Mouse (Mus musculus): Measurements from ENCODE around the gene Inafm1. TPM values are rescaled to one million over a fixed set of nuclear protein-coding genes. Genes with fewer than 3 reads are reported as not detected.
"Not testable (repeated sequence)": the region's sequence is repeated elsewhere in the genome, so short reads cannot be mapped to it uniquely, and the experiment has no call there.

The Inafm1 gene
- polyA plus RNA-seq, 1 experiment from 2014 or later = 47.9 TPM

DNA sequence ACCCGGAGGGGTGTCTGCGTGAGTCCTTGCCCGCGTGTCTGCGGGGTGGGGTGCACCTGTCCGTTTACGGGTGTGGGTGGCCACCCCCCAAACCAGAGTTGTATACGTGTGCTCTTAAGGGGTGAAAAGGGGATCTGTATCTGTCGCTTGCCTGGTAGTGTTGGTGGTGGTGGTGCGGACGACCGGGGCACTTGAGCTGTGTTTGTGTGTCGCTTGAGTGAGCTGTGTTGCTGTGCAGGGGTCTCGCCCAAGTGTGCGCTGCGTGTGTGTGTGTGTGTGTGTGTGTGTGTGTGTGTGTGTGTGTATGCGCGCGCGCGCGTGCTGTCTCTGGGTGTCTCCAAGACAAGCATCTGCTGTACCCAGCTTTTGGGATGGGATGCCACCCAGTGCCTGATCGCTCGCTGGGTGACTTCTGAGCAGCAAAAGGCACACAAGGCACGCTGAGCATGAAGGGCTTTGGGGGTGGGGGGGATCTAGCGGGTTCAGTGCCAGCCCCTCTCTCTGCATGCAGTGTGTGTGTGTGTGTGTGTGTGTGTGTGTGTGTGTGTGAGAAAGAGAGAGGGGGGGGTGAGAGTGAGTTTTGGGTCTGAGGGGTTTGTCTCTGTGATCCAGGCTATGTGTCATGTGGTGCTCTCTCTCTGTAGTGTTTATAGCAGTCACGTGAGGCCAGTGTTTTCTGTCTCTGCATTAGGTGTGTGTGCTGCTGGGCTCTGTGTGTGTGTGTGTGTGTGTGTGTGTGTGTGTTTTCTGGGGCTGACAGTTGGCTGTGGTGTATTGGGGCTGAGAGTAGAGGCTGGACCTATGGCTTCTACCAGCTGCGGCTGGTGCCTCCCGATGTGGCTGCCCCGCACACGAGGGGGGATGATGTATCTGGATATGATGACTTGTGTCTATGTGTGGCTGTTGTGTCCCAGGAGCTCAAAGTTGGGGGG lies 37.4 kb upstream of the Inafm1 start:
- H3K9me3 ChIP-seq = no peaks in the 10 kb centered on the region
- H3K9ac ChIP-seq = peak overlapping the region; percentile 80
- ATAC-seq (replicated peaks) = peak; percentile 6
- H3K27ac ChIP-seq = peak overlapping the region; percentile 96
- H3K4me2 ChIP-seq = peak overlapping the region; percentile 99
- H3K27me3 ChIP-seq (replicated peaks) = no peaks in the 10 kb centered on the region
- no peaks in the 10 kb centered on the region for H3K36me3 ChIP-seq (replicated peaks)
- 1% methylated on average over 31 of the region's 31 CpGs for WGBS
- peak overlapping the region; percentile 76 for H3K4me3 ChIP-seq
- H3K4me1 ChIP-seq = peaks cover 57% of the 10 kb centered on the region

DNA sequence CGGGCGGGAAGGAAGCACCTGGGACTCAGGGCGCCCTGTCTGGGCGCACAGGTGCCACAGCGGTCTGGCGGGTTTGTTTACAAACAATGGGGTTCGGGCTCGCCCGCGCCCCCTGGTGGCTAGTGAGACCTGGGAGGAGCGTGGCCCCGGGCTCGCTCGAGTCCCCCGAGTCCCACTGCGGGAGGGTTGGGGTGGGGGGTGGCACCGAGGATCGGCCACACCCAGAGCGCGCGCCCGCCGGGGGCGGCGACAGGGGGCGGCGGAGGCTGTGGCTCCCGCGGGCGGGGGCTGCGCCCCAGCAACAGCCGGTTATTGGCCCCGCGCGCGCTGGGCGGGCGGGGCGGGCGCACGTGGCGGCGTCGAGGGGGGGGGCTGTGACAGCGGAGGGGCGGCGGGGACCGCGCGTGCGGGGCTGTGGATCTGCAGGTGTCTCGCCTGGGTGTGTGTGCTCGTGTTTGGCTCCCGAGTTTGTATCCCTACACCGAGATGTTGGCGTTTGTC lies 36.7 kb upstream of the Inafm1 start:
- Histone ChIP-seq H3K4me1 (peaks cover 57% of the 10 kb centered on the region), H3K9me3 (no peaks in the 10 kb centered on the region), H3K36me3 (replicated peaks) (no peaks in the 10 kb centered on the region), H3K4me2 (peak overlapping the region; percentile 99), H3K4me3 (peak overlapping the region; percentile 76), H3K9ac (peak overlapping the region; percentile 80), H3K27ac (peak overlapping the region; percentile 96), H3K27me3 (replicated peaks) (no peaks in the 10 kb centered on the region)
- peak; percentile 6; the same call in 1 of the 2 replicates for ATAC-seq (replicated peaks)
- WGBS = under 1% methylated on average over 36 of the region's 56 CpGs

DNA sequence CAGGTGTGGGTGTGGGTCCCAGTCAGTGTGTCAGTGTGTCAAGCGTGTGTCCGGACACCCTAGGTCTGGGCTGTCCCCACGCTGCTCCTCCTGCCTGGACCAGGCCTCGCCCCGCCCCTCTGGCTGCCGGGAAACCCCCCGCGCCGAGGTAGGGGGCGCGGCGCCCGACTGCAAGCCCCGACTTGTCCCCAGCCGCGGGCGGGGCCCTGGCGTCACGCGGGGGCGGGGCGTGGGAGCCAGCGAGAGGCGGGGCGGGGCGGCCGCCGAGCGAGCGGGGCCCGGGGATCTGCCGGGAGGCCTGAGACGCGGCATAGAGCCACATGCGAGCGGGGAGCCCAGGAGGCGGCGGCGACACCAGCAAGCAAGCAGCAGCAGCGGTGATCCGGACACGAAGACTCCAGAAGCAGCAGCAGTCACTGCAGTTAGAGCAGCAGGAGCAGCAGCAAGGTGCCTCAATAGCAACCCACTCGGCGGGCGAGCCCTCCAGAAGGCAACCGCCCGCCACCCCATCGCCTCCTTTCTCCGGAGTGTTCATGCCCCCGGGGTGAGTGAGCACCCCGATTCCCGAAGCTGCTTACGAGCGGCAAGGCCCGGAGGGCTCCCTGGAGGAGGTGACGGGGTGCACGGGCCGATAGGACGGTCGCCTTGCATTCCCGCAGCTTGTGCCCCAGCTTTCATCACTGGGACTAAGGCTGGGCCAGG lies 36.1 kb upstream of the Inafm1 start:
- under 1% methylated on average over 54 of the region's 61 CpGs for WGBS
- Histone ChIP-seq H3K4me2 (peak overlapping the region; percentile 99), H3K9me3 (no peaks in the 10 kb centered on the region), H3K36me3 (replicated peaks) (no peaks in the 10 kb centered on the region), H3K27ac (peak overlapping the region; percentile 96), H3K4me1 (peaks cover 56% of the 10 kb centered on the region), H3K4me3 (peak overlapping the region; percentile 76), H3K27me3 (replicated peaks) (no peaks in the 10 kb centered on the region), H3K9ac (peak overlapping the region; percentile 80)
- ATAC-seq (replicated peaks) = peak; percentile 15

DNA sequence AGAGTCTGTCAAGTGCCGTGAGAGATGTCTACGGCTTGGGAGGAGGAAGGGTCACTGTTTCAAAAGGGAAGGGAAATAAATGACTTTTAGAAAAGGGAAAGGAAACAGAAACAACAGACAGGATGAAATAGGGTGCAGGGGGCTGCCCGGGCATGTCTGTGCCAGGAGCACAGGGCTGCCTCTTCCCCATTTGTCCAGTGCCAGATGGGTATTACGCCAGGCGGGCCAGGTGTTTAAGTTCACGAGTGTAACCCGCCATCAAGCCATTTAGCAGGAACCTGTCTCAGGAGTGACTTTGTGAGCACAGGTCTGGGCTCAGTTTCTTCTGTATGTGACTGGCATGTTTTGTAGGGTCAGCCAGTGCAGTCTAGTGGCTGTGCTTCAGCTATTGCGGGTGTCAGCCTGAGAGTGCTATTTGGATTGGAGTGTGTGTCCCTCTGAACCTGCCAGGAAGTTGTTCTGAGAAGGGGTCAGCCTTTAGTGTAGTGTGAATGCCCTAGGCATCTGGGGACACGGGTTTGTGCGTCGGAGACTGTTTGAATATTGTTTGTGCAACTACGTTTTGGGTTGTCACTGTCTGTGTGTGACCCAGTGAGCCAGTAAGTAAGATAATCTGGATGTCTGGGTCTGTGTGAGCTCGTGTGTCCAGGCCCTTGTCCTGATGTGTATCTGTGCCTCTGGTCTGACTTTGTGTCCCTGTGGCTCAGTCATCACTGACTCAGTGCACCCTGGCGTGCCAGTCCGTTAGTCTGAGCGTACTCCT lies 35.3 kb upstream of the Inafm1 start:
- Histone ChIP-seq H3K27ac (peak overlapping the region; percentile 96; the same call in 1 of the 2 replicates), H3K36me3 (replicated peaks) (no peaks in the 10 kb centered on the region), H3K9ac (peak overlapping the region; percentile 80), H3K4me1 (peaks cover 50% of the 10 kb centered on the region), H3K4me2 (peak overlapping the region; percentile 99), H3K9me3 (no peaks in the 10 kb centered on the region), H3K27me3 (replicated peaks) (no peaks in the 10 kb centered on the region), H3K4me3 (peak overlapping the region; percentile 76)
- no peak; the same call in 1 of the 2 replicates for ATAC-seq (replicated peaks)
- 46% methylated on average over 16 of the region's 16 CpGs for WGBS

DNA sequence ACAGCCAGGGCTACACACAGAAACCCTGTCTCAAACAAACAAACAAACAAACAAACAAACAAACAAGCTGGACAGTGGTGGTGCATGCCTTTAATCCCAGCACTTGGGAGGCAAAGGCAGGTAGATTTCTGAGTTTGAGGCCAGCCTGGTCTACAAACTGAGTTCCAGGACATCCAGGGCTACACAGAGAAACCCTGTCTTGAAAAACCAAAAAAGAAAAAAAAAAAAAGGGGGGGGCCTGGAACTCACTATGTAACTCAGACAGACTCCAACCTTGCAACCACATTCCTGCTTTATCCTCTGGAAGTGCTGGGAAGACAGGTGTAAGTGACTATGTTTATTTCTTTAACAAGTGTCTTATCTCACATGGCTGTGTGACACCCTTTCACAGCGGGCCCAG lies 34.7 kb upstream of the Inafm1 start, which contains the start of gene Bbc3:
TSS of gene Bbc3 (plus strand) at position 301 of the 400 bp plus-strand sequence.
- H3K27me3 ChIP-seq (replicated peaks); H3K9me3 ChIP-seq; ATAC-seq (replicated peaks); H3K36me3 ChIP-seq (replicated peaks): not testable (repeated sequence)
- H3K4me2 ChIP-seq = peak within 1 kb of the TSS; percentile 99
- H3K9ac ChIP-seq = peak within 1 kb of the TSS; percentile 80
- peak within 1 kb of the TSS; percentile 96 for H3K27ac ChIP-seq
- peak within 1 kb of the TSS; percentile 76 for H3K4me3 ChIP-seq
- peaks cover 44% of the 10 kb centered on the region for H3K4me1 ChIP-seq
- 65% methylated on average over 1 of the region's 1 CpGs for WGBS

DNA sequence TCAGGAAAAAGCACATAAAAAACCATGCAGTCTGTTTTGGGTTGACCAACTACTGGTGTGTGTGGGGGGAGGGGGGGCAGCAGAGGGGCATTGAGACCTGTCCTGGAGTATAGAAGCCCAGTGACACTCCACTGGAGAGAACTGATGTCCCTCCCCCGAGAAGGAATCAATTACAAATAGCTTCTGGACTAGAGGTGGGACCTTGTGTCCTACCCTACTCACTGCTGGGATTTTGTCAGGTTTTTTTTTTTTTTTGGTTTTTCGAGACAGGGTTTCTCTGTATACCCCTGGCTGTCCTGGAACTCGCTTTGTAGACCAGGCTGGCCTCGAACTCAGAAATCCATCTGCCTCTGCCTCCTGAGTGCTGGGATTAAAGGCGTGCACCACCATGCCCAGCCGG lies 33.7 kb upstream of the Inafm1 start:
- 84% methylated on average over 6 of the region's 6 CpGs for WGBS

DNA sequence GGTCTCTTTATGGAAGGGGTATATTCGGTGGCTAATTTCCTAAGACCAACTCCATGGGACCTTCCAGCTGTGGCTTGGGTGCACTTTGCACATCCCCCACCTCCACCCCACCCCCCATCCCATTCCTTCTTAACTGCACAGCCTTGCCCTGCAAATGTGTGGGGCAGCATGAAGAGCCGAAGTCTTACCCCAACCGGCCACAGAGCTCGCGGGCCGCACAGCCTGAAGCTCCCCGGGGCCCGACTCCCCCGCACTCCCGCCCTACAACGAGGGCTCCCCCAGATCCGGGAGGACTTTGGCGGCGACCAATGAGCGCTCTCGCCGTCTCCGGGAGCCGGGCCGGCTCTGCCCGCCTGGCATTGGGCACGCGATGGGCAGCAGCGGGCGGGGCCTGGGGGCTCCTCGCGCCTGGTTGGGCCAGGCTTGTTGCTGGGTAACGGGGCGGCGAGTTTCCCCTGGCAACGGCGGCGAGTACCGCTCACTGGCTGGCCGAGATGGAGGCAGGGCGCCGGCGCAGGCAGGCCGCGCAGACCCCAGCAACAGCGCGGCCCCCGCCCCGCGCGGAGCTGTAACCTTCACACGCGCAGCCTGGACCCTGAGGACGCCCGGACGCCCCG lies 26.1 kb upstream of the Inafm1 start:
- Histone ChIP-seq H3K4me2 (peak overlapping the region; percentile 81), H3K9ac (peak overlapping the region; percentile 50), H3K4me3 (peak overlapping the region; percentile 49), H3K36me3 (replicated peaks) (no peaks in the 10 kb centered on the region), H3K27ac (peak overlapping the region; percentile 83), H3K9me3 (no peaks in the 10 kb centered on the region), H3K4me1 (peaks cover 40% of the 10 kb centered on the region), H3K27me3 (replicated peaks) (no peaks in the 10 kb centered on the region)
- ATAC-seq (replicated peaks) = peak; percentile 94
- under 1% methylated on average over 52 of the region's 52 CpGs for WGBS

More for the DNA sequence above, 33.7 kb upstream of the Inafm1 start:
- H3K27me3 ChIP-seq (replicated peaks); H3K9me3 ChIP-seq; H3K36me3 ChIP-seq (replicated peaks); H3K4me2 ChIP-seq; H3K4me3 ChIP-seq; H3K9ac ChIP-seq; ATAC-seq (replicated peaks); H3K27ac ChIP-seq: not testable (repeated sequence)
- peaks cover 34% of the 10 kb centered on the region for H3K4me1 ChIP-seq

DNA sequence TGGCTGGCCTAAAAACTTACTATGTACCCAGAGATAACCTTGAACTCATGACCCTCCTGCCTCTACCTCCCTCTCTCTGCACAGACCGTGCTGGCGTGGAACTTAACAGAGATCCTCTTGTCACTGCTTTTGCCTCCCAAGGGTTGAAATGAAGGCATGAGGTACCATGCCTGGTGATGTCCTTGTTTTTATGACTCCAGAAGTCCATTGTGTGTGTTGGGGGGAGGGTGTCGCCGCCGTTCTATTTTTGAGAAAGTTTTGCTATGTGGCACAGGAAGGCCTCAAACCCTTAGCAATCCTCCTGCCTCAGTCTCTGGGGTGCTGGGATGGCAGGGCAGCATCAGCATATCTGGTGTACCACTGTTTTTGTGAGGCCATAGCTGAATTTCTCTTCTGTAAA lies 25.5 kb upstream of the Inafm1 start:
- Histone ChIP-seq H3K9me3 (no peaks in the 10 kb centered on the region), H3K27ac (peak overlapping the region; percentile 83; the same call in 1 of the 2 replicates), H3K4me2 (peak overlapping the region; percentile 81), H3K27me3 (replicated peaks) (no peaks in the 10 kb centered on the region), H3K36me3 (replicated peaks) (no peaks in the 10 kb centered on the region), H3K4me1 (peaks cover 40% of the 10 kb centered on the region), H3K9ac (no peak overlapping the region), H3K4me3 (peak overlapping the region; percentile 49)
- ATAC-seq (replicated peaks) = no peak
- 77% methylated on average over 5 of the region's 5 CpGs for WGBS

DNA sequence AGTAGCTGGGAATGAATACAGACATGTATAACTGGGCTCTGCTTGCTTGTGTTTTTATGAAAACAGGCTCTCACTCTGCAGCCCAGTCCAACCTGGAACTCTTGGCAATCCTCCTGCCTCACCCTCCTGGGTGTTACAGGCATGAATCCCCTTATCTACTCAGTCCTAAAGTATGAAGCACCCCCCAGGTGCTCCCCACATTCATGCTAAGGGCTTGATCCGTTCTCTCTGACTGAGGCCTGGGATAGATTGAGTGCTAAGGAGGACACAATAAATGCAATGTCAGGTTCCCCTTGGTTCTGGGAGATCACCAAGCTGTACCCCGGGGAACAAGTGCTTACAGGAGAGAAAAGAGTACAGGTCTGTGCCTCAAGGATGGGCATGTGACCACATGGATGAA lies 24.2 kb upstream of the Inafm1 start:
- ATAC-seq (replicated peaks) = no peak
- H3K4me1 ChIP-seq = peaks cover 40% of the 10 kb centered on the region
- no peaks in the 10 kb centered on the region for H3K9me3 ChIP-seq
- H3K4me3 ChIP-seq = no peak overlapping the region
- 0 out of 2 replicates have a peak overlapping the region, but pooled peaks have one; percentile 42 for H3K27ac ChIP-seq
- no peaks in the 10 kb centered on the region for H3K36me3 ChIP-seq (replicated peaks)
- no peak overlapping the region for H3K4me2 ChIP-seq
- no peaks in the 10 kb centered on the region for H3K27me3 ChIP-seq (replicated peaks)
- 53% methylated on average over 2 of the region's 2 CpGs for WGBS
- H3K9ac ChIP-seq = no peak overlapping the region

DNA sequence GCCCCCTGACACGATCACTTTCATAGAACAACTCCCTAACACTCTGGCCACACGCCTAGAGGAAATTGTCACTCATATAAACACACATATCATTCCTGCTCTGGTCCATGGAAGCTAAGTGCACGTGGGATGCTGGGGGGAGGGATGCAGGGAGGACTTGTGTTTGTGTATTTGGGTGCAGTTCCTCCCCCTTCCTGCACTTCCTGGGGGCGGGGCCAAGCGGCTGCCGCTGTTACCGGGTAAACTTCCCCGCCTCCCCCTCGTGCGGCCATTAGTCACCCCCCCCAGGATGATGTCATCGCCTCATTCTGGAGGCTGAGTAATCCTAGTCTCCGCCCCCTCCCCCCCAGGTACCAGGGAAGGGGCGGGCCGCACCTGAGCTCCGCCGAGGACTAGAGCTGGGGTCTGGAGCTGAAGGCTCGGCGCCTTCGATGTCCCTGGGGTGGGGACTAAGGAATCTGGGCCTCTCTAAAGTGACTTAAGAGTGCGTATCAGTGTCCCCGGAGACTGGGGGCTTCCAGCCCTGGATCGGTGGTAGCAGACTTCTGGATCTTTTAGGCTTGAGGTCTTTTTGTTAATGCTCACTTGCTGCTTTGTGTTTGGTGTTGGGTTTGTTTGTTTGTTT lies 23.5 kb upstream of the Inafm1 start:
- peak overlapping the region; percentile 35 for H3K4me3 ChIP-seq
- H3K9ac ChIP-seq = peak overlapping the region; percentile 39
- no peaks in the 10 kb centered on the region for H3K27me3 ChIP-seq (replicated peaks)
- H3K9me3 ChIP-seq = no peaks in the 10 kb centered on the region
- WGBS = under 1% methylated on average over 22 of the region's 22 CpGs
- no peaks in the 10 kb centered on the region for H3K36me3 ChIP-seq (replicated peaks)
- peak overlapping the region; percentile 42; the same call in 1 of the 2 replicates for H3K27ac ChIP-seq
- peaks cover 40% of the 10 kb centered on the region for H3K4me1 ChIP-seq
- ATAC-seq (replicated peaks) = no peak
- peak overlapping the region; percentile 73 for H3K4me2 ChIP-seq

DNA sequence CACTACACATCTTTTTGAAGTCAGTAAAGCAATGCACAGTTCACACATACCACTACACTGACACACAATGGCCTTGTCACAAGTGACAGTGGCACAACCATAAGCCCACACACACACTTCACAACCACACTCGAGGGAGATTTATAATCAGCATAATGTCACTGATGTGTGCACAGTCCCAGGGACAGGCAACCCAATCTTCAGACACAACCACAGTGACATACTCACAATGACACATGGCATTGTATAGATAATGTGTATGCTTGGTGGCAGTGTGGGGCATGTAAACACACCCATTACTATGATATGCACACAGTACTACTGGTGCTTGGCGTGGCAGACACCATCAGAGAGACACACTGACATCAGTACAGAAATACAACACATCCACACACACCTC lies 22.7 kb upstream of the Inafm1 start:
- Histone ChIP-seq H3K36me3 (replicated peaks) (no peaks in the 10 kb centered on the region), H3K4me1 (peaks cover 40% of the 10 kb centered on the region), H3K9ac (no peak overlapping the region), H3K27me3 (replicated peaks) (no peaks in the 10 kb centered on the region), H3K27ac (no peak overlapping the region), H3K4me2 (peak overlapping the region; percentile 97), H3K9me3 (no peaks in the 10 kb centered on the region), H3K4me3 (no peak overlapping the region; the same call in 1 of the 2 replicates)
- ATAC-seq (replicated peaks) = no peak
- 28% methylated on average over 2 of the region's 2 CpGs for WGBS

All from midbrain, embryonic 15.5 days (tissue).